Comparison of ENCODE assay signal across 10 mouse cellular contexts in the genomic region with DNA sequence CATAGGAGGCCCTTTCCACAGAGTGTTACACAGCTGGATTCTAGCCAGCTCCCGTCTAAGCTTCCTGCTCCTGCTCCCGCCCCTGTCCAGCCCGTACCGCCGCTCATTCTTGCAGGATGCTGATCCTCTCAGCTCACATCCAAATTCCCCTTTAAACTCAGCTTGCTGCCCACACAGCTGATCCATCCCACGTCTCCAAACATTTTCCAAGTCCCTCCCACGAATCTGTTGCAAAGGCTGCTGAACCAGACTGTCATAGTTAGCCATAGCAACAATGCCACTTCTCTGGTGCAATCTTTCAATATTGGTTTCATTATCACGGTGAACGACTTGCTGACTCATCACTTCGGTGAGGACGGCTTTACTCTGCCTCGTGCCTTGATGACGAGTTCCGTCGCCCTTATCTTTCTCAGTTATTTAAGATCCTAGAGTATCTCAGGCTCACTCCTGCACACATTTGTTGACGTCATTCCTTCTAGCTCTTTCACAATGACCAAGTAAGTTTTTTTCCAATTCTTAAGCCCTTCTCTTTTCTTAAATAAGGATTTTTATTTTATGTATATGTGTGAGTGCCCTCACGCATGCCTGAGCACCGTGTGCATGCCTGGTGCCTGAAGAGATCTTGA.
DNase-seq lines count a peak whose midpoint lies in the region; ATAC-seq and TF ChIP-seq lines count a peak whose summit lies in the region.
"Had no signal": no experiment of that assay in that cellular context is flagged by ENCODE, and none has a peak within 500 bp of the region (broad histone marks: within the 10 kb centered on the region; RNA-seq: fewer than 3 reads in every experiment).

No protein-coding gene starts in this region.

- H3K9ac ChIP-seq in heart, embryonic 16.5 days (ENCODE audit: low read length), result no peak overlapping the region
- H3K9ac ChIP-seq in lung, postnatal 0 days (replicated peaks; ENCODE audit: low read depth), result no peak overlapping the region
- H3K9ac ChIP-seq: forebrain, embryonic 13.5 days; limb, embryonic 12.5 days; neural tube, embryonic 12.5 days had no signal

- peak overlapping the region; percentile 66 for H3K4me2 ChIP-seq in heart, embryonic 16.5 days (ENCODE audit: low read depth, low read length)
- peak overlapping the region; percentile 52 for H3K4me2 ChIP-seq in lung, postnatal 0 days (replicated peaks; ENCODE audit: low read depth, low read length)
- H3K4me2 ChIP-seq: forebrain, embryonic 13.5 days; limb, embryonic 12.5 days; neural tube, embryonic 12.5 days had no signal

- TF ChIP-seq EP300 in lung, postnatal 0 days (IDR thresholded peaks at IDR 0.05), result no peak

- no peaks in the 10 kb centered on the region for H3K36me3 ChIP-seq in heart, embryonic 16.5 days (ENCODE audit: control insufficient read depth, insufficient read depth)
- H3K36me3 ChIP-seq in lung, postnatal 0 days (ENCODE audit: insufficient read depth, low read length), result no peaks in the 10 kb centered on the region
- H3K36me3 ChIP-seq: limb, embryonic 12.5 days; neural tube, embryonic 12.5 days had no signal

- ATAC-seq in heart, embryonic 16.5 days (replicated peaks; ENCODE audit: extremely low read depth, insufficient read depth, low FRiP score), result no peak
- peak; percentile 69 for ATAC-seq in lung, postnatal 0 days
- ATAC-seq: forebrain, embryonic 13.5 days had no signal

- H3K4me3 ChIP-seq in brown adipose tissue, adult 24 weeks (ENCODE audit: insufficient read depth, low read depth, low read length), result peak overlapping the region; percentile 32; the same call in 1 of the 2 replicates
- peak overlapping the region; percentile 43 for H3K4me3 ChIP-seq in heart, embryonic 16.5 days (ENCODE audit: low read length)
- H3K4me3 ChIP-seq in lung, postnatal 0 days (ENCODE audit: low read depth, low read length), result peak overlapping the region; percentile 24; the same call in 1 of the 2 replicates
- H3K4me3 ChIP-seq: forebrain, embryonic 13.5 days; limb, embryonic 12.5 days; neural tube, embryonic 12.5 days had no signal

- no peak overlapping the region for H3K27ac ChIP-seq in brown adipose tissue, adult 24 weeks (replicated peaks; ENCODE audit: low read depth, low read length)
- H3K27ac ChIP-seq in heart, embryonic 16.5 days (ENCODE audit: low read length), result no peak overlapping the region
- H3K27ac ChIP-seq in lung, postnatal 0 days (ENCODE audit: low read length), result no peak overlapping the region
- H3K27ac ChIP-seq: forebrain, embryonic 13.5 days; limb, embryonic 12.5 days; neural tube, embryonic 12.5 days had no signal

- H3K27me3 ChIP-seq in heart, embryonic 16.5 days (ENCODE audit: control insufficient read depth, insufficient read depth, low read length), result no peaks in the 10 kb centered on the region
- no peaks in the 10 kb centered on the region for H3K27me3 ChIP-seq in lung, postnatal 0 days (replicated peaks; ENCODE audit: insufficient read depth, low read length)
- H3K27me3 ChIP-seq: forebrain, embryonic 13.5 days; limb, embryonic 12.5 days; neural tube, embryonic 12.5 days had no signal

- H3K4me1 ChIP-seq in brown adipose tissue, adult 24 weeks (ENCODE audit: control insufficient read depth, insufficient read depth, insufficient read length, low read length), result no peaks in the 10 kb centered on the region
- no peaks in the 10 kb centered on the region for H3K4me1 ChIP-seq in heart, embryonic 16.5 days (ENCODE audit: control insufficient read depth, insufficient read depth, low read length)
- peaks cover 4% of the 10 kb centered on the region; the same call in 1 of the 2 replicates for H3K4me1 ChIP-seq in lung, postnatal 0 days (ENCODE audit: insufficient read depth, low read depth, low read length)
- H3K4me1 ChIP-seq: limb, embryonic 12.5 days; neural tube, embryonic 12.5 days had no signal

- 43% methylated on average over 18 of the region's 18 CpGs for WGBS in heart, embryonic 16.5 days
- WGBS in lung, postnatal 0 days, result 23% methylated on average over 18 of the region's 18 CpGs

- no peak for TF ChIP-seq CTCF in lung, postnatal 0 days (IDR thresholded peaks at IDR 0.05)

- H3K9me3 ChIP-seq in heart, embryonic 16.5 days (replicated peaks; ENCODE audit: control insufficient read depth, low read length), result peaks cover 4% of the 10 kb centered on the region; the same call in 1 of the 2 replicates
- H3K9me3 ChIP-seq in lung, postnatal 0 days (ENCODE audit: low read length), result no peaks in the 10 kb centered on the region
- H3K9me3 ChIP-seq: forebrain, embryonic 13.5 days; neural tube, embryonic 12.5 days had no signal

- peak; percentile 8 for DNase-seq in kidney, postnatal 14 days
- no peak for DNase-seq in kidney, adult 18-20 months
- DNase-seq in lung, postnatal 0 days (ENCODE audit: low spot score), result peak; percentile 63
- DNase-seq in retina, embryonic 14.5 days (ENCODE audit: low spot score), result no peak
- no peak for DNase-seq in thymus, postnatal 10 days (ENCODE audit: low spot score in 2 of 2)

Comparison
In these comparisons a context has a peak if more than half of its experiments do, and no peak if none do; other contexts are left out.
1. DNase-seq: peak in kidney, postnatal 14 days (single experiment) and lung, postnatal 0 days (single experiment); none in kidney, adult 18-20 months (single experiment), retina, embryonic 14.5 days (single experiment) and thymus, postnatal 10 days (0 of 2).
2. Peak in every context shown above with its lines, with median percentiles within 50 percentile points of each other: H3K4me3 ChIP-seq.